Mouse (Mus musculus) hindbrain, embryonic 14.5 days (tissue): ENCODE measurements around the gene Ankrd13a. TPM values are rescaled to one million over a fixed set of nuclear protein-coding genes. Genes with fewer than 3 reads are reported as not detected.

Experiments used
- ATAC-seq: fragments of 200-750 bp; cut with Nextera tagmentation; 2 replicates; pipeline ENCODE4 v1.8.0; 2017; ENCODE audit warnings: moderate number of reproducible peaks, mild to moderate bottlenecking, moderate TSS enrichment, moderate library complexity; ENCODE audit not compliant: low FRiP score
- DNase-seq: peaks from one replicate; pipeline ENCODE4 v3.0.0-alpha.2; 2015; ENCODE audit warnings: low spot score
- H3K27ac ChIP-seq: fragments of 300-500 bp; sonication (generic); 2 replicates; pipeline ENCODE4 v1.5.1; 2014; ENCODE audit warnings: mild to moderate bottlenecking, moderate library complexity
- H3K27me3 ChIP-seq: fragments of 300-500 bp; sonication (generic); 2 replicates; pipeline ENCODE4 v1.6.1; 2014; ENCODE audit warnings: mild to moderate bottlenecking, low read length, mixed read lengths; ENCODE audit not compliant: control insufficient read depth, insufficient read depth
- H3K36me3 ChIP-seq: fragments of 300-500 bp; sonication (generic); replicated peaks from 2 replicates; pipeline ENCODE4 v1.6.1; 2014; ENCODE audit not compliant: control insufficient read depth, insufficient read depth
- H3K4me1 ChIP-seq: fragments of 300-500 bp; sonication (generic); replicated peaks from 2 replicates; pipeline ENCODE4 v1.6.1; 2014; ENCODE audit warnings: antibody characterized with exemption, low read length, mixed read lengths; ENCODE audit not compliant: control insufficient read depth, insufficient read depth
- H3K4me2 ChIP-seq: fragments of 300-500 bp; sonication (generic); replicated peaks from 2 replicates; pipeline ENCODE4 v1.6.1; 2014; ENCODE audit warnings: mild to moderate bottlenecking, moderate library complexity
- H3K4me3 ChIP-seq: fragments of 300-500 bp; sonication (generic); replicated peaks from 2 replicates; pipeline ENCODE4 v1.5.1; 2014; ENCODE audit warnings: mild to moderate bottlenecking, low read length
- H3K9ac ChIP-seq: fragments of 300-500 bp; sonication (generic); 2 replicates; pipeline ENCODE4 v1.6.1; 2014
- H3K9me3 ChIP-seq: fragments of 300-500 bp; sonication (generic); 2 replicates; pipeline ENCODE4 v1.6.1; 2016; ENCODE audit warnings: low read length; ENCODE audit not compliant: control insufficient read depth
- WGBS: fragments of 180-500 bp; shearing (Covaris S2); extraction: QIAGEN DNeasy Blood & Tissue Kit; methylation state at CpG from one replicate; pipeline ENCODE4 v1.1.7; 2014; 5-methylcytosine and 5-hydroxymethylcytosine counted together
- polyA plus RNA-seq: library from polyadenylated mRNA; unstranded; fragments of >200 nt; fragmentation: Nextera tagmentation; extraction: Ambion mirVana; gene quantifications from 2 replicates; pipeline ENCODE4 v1.2.1, GENCODE M21; 2014

Ankrd13a gene
- polyA plus RNA-seq, 1 experiment from 2014 or later = 45.5 TPM

DNA sequence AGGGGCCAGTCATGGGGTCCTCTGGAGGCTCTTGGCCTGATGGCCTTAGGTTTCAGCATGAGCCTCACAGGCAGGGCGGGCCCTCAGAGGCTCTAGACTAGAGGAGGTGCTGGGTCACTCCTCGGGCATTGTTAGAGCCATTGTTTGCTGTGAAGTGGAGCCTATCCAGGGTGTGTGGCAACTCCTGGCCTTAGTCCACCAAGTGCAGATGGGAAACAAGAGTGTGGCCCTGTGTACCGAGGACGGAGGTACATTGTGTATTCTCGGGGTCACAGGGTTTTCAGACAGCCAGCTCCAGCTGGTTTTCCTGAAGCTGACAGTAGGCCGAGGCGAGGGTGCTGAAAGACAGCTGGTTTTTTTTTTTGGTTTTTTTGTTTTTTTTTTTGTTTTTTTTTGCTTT is 18.8 kb downstream of the Ankrd13a start:
- Histone ChIP-seq H3K4me2 (no peak overlapping the region), H3K4me3 (no peak overlapping the region), H3K9me3 (no peaks in the 10 kb centered on the region), H3K27me3 (no peaks in the 10 kb centered on the region), H3K4me1 (peaks cover 18% of the 10 kb centered on the region), H3K9ac (no peak overlapping the region), H3K36me3 (peaks cover 82% of the 10 kb centered on the region), H3K27ac (no peak overlapping the region; the same call in 1 of the 2 replicates)
- ATAC-seq = no peak
- no peak for DNase-seq
- 62% methylated on average over 7 of the region's 7 CpGs for WGBS

GRCm38 (mm10) chr5:114794609-114795008 is 20.1 kb downstream of the Ankrd13a start:
- WGBS = 47% methylated on average over 4 of the region's 4 CpGs
- peaks cover 18% of the 10 kb centered on the region for H3K4me1 ChIP-seq
- H3K36me3 ChIP-seq = peaks cover 82% of the 10 kb centered on the region
- H3K27me3 ChIP-seq = no peaks in the 10 kb centered on the region
- no peak for DNase-seq
- no peak overlapping the region for H3K27ac ChIP-seq
- ATAC-seq = no peak
- H3K4me2 ChIP-seq = no peak overlapping the region
- no peaks in the 10 kb centered on the region for H3K9me3 ChIP-seq
- H3K9ac ChIP-seq = no peak overlapping the region
- no peak overlapping the region for H3K4me3 ChIP-seq

DNA sequence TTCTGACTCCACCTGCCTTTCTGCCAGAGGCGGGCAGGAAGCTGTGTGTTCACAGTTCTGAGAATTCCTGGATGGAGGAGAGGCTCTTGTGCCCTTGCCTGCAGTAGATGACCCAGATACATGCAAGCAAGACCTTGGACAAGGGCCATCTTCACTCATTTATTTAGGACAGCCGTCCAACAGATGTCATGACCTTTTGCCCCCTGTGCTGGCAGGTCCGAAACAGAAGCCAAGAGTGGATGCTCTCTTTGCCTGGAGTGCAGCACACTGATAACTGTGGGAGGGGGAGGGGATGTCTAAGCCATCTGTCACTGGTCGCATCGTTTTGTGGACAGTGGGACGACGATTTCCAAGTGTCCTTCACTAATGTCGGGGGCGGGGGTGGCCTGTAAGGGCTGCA is 20.8 kb downstream of the Ankrd13a start:
- H3K9ac ChIP-seq = no peak overlapping the region
- DNase-seq = no peak
- H3K27me3 ChIP-seq = no peaks in the 10 kb centered on the region
- H3K4me2 ChIP-seq = no peak overlapping the region
- no peak overlapping the region for H3K27ac ChIP-seq
- H3K36me3 ChIP-seq = peaks cover 84% of the 10 kb centered on the region
- ATAC-seq = no peak
- H3K4me3 ChIP-seq = no peak overlapping the region
- WGBS = 27% methylated on average over 9 of the region's 9 CpGs
- H3K4me1 ChIP-seq = peaks cover 18% of the 10 kb centered on the region
- H3K9me3 ChIP-seq = no peaks in the 10 kb centered on the region

DNA sequence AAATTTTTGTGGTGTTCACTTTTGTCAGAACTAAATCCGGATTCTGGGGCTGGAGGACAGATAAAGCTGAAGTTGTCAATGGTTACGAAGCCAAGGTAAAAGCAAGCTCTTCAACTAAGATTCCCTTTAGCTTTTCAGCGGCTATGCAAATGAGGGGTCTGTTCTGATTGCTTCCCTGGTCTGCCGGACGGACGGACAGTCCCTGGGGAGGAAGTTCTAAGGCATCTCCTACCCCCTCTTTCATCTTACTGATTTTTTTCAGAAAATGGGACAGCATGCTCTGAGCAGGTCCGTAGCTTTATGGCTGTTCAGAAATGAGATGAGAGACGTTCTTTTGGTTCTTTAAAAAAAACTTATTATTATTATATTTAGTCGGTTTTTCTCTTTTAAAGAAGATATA is 21.2 kb downstream of the Ankrd13a start:
- Histone ChIP-seq H3K27ac (peak overlapping the region; percentile 81), H3K27me3 (no peaks in the 10 kb centered on the region), H3K4me1 (peaks cover 18% of the 10 kb centered on the region), H3K9me3 (no peaks in the 10 kb centered on the region), H3K9ac (no peak overlapping the region), H3K36me3 (peaks cover 84% of the 10 kb centered on the region), H3K4me3 (no peak overlapping the region), H3K4me2 (no peak overlapping the region)
- no peak for DNase-seq
- no peak for ATAC-seq
- WGBS = 56% methylated on average over 9 of the region's 9 CpGs

- peaks cover 84% of the 10 kb centered on the region for H3K36me3 ChIP-seq
- WGBS = 6% methylated on average over 40 of the region's 40 CpGs
- peak; percentile 60; the same call in 1 of the 2 replicates for ATAC-seq
These were observed 22.0 kb downstream of the Ankrd13a start for GRCm38 (mm10) chr5:114796299-114797012.

DNA sequence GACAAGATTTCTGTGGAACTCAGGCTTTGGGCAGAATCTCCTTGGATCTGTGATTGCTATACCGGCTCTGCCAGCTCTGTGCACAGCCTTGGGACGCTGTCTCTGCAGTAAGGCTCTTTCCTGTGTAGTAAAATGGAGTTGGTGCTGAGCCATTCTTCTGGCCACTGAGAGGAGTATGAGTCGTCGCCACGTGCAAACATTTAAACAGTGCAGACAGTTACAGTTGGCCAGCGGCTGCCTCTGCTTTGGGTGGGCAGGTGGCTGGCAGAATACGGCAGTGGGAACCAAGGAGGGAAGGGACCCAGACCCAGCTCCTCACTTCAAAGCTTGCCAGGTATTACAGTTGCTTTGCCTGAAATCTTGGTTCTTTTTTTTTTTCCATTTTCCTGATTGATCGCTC is 22.8 kb downstream of the Ankrd13a start:
- ATAC-seq = no peak
- H3K4me2 ChIP-seq = no peak overlapping the region
- no peaks in the 10 kb centered on the region for H3K27me3 ChIP-seq
- no peak overlapping the region for H3K4me3 ChIP-seq
- H3K9me3 ChIP-seq = no peaks in the 10 kb centered on the region
- peaks cover 84% of the 10 kb centered on the region for H3K36me3 ChIP-seq
- peaks cover 18% of the 10 kb centered on the region for H3K4me1 ChIP-seq
- no peak overlapping the region for H3K27ac ChIP-seq
- no peak overlapping the region for H3K9ac ChIP-seq
- 83% methylated on average over 8 of the region's 8 CpGs for WGBS
- DNase-seq = no peak

More at GRCm38 (mm10) chr5:114796299-114797012, 22.0 kb downstream of the Ankrd13a start:
- peak overlapping the region; percentile 58 for H3K4me2 ChIP-seq
- DNase-seq = peak; percentile 51
- peaks cover 18% of the 10 kb centered on the region for H3K4me1 ChIP-seq
- peak overlapping the region; percentile 81 for H3K27ac ChIP-seq
- H3K4me3 ChIP-seq = peak overlapping the region; percentile 19
- H3K27me3 ChIP-seq = no peaks in the 10 kb centered on the region
- H3K9me3 ChIP-seq = no peaks in the 10 kb centered on the region
- H3K9ac ChIP-seq = peak overlapping the region; percentile 51

DNA sequence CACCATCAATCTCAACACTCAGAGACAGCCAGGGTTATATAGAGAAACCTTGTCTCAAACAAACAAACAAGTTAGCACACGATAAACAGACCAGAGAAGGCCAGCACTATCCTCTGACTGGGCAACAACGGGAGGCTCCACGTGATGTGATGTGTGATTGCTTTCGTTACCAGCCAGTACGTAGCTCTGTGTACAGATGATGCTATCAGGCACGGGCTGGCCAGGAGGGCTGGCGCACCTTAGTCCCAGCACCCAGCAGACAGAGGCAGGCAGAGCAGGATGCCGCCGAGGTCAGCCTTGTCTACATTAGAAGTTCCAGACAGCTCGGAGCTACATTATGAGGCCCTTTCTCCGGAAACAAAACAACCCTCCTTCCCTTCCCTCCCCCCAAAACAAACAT is 25.4 kb downstream of the Ankrd13a start:
- no peak overlapping the region for H3K27ac ChIP-seq
- ATAC-seq = no peak
- no peak for DNase-seq
- H3K4me3 ChIP-seq = no peak overlapping the region
- WGBS = 87% methylated on average over 11 of the region's 11 CpGs
- H3K9ac ChIP-seq = no peak overlapping the region
- H3K4me2 ChIP-seq = no peak overlapping the region
- no peaks in the 10 kb centered on the region for H3K27me3 ChIP-seq
- no peaks in the 10 kb centered on the region for H3K9me3 ChIP-seq
- peaks cover 86% of the 10 kb centered on the region for H3K36me3 ChIP-seq
- peaks cover 17% of the 10 kb centered on the region for H3K4me1 ChIP-seq

- H3K9me3 ChIP-seq = no peaks in the 10 kb centered on the region
- no peaks in the 10 kb centered on the region for H3K27me3 ChIP-seq
- ATAC-seq (no peak), DNase-seq (no peak)
- no peak overlapping the region for H3K9ac ChIP-seq
- no peak overlapping the region for H3K27ac ChIP-seq
- H3K36me3 ChIP-seq = peaks cover 88% of the 10 kb centered on the region
- WGBS = 18% methylated on average over 8 of the region's 8 CpGs
- no peak overlapping the region for H3K4me3 ChIP-seq
- no peak overlapping the region for H3K4me2 ChIP-seq
- peaks cover 6% of the 10 kb centered on the region for H3K4me1 ChIP-seq
These were observed 26.6 kb downstream of the Ankrd13a start for GRCm38 (mm10) chr5:114801049-114801448.

DNA sequence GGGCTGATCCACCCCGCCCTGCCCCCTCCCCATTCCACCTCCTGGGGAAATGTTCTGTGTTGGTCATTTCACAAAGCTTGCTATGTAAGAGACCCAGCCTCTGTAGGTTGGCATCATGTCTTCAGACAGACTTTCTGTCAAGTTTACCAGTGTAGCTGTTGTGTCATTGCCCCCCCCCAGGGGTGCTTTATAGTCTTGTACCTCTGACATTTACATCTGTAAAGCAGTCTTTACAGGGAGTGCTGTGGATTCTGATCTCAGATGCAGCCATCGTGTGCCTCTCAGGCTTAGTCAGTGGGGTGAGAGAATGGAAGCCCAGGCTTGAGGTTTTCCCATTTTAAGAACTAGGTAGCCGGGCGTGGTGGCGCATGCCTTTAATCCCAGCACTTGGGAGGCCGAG is 27.4 kb downstream of the Ankrd13a start:
- Histone ChIP-seq H3K4me1 (no peaks in the 10 kb centered on the region), H3K9ac (no peak overlapping the region), H3K9me3 (no peaks in the 10 kb centered on the region), H3K4me3 (no peak overlapping the region), H3K36me3 (peaks cover 96% of the 10 kb centered on the region), H3K27ac (no peak overlapping the region), H3K4me2 (no peak overlapping the region), H3K27me3 (no peaks in the 10 kb centered on the region)
- DNase-seq (no peak), ATAC-seq (no peak)
- WGBS = 86% methylated on average over 6 of the region's 6 CpGs
